Mouse (Mus musculus): ENCODE data around the gene Stard10.

- TF ChIP-seq CTCF (IDR thresholded peaks at IDR 0.05; ENCODE audit: low read depth) (no peak), EP300 (IDR thresholded peaks at IDR 0.05; ENCODE audit: low read depth) (no peak)
These were observed 61.4 kb downstream of the Stard10 start for GRCm38 (mm10) chr7:101378285-101378684.
